Mouse (Mus musculus) megakaryocyte, embryonic 14.5 days (primary cell): Measurements from ENCODE around the gene Cenpo. TPM values are rescaled to one million over a fixed set of nuclear protein-coding genes. Genes with fewer than 3 reads are reported as not detected.

Experiments
- H3K27me3 ChIP-seq: replicated peaks from 2 replicates; pipeline ENCODE3; 2012; ENCODE audit warnings: inconsistent platforms
- H3K36me3 ChIP-seq: replicated peaks from 2 replicates; pipeline ENCODE3; 2012; ENCODE audit warnings: low read length, inconsistent platforms, mixed read lengths
- H3K4me1 ChIP-seq: 2 replicates; pipeline ENCODE4 v1.6.1; 2012; ENCODE audit warnings: inconsistent platforms
- H3K4me3 ChIP-seq: replicated peaks from 2 replicates; pipeline ENCODE3; 2012; ENCODE audit warnings: moderate library complexity, mild to moderate bottlenecking, inconsistent platforms
- H3K9me3 ChIP-seq: 2 replicates; pipeline ENCODE4 v1.6.1; 2012; ENCODE audit warnings: inconsistent platforms
- FLI1 ChIP-seq: IDR thresholded peaks from 2 replicates; pipeline ENCODE4 v1.6.1; 2012; ENCODE audit warnings: low read length, inconsistent platforms, mixed read lengths
- GATA1 ChIP-seq: IDR thresholded peaks from 3 replicates; pipeline ENCODE4 v1.6.1; 2012; ENCODE audit warnings: mixed read lengths, low read length, inconsistent platforms, borderline replicate concordance
- polyA plus RNA-seq: library from polyadenylated mRNA; stranded (reverse); fragments of >175 nt; gene quantifications from 2 replicates; pipeline ENCODE4 v1.2.3, GENCODE M21; 2012; ENCODE audit warnings: low replicate concordance; ENCODE audit not compliant: insufficient read depth

Gene Cenpo
- polyA plus RNA-seq, 1 experiment, result 1.7 TPM

- no peaks in the 10 kb centered on the region for H3K9me3 ChIP-seq
- H3K27me3 ChIP-seq, result no peaks in the 10 kb centered on the region
- TF ChIP-seq GATA1 (no peak), FLI1 (no peak)
- H3K36me3 ChIP-seq, result no peaks in the 10 kb centered on the region
- H3K4me3 ChIP-seq, result no peak overlapping the region
- H3K4me1 ChIP-seq, result peaks cover 11% of the 10 kb centered on the region
Observed at GRCm38 (mm10) chr12:4157466-4157865, 76.6 kb downstream of the Cenpo start.

GRCm38 (mm10) chr12:4151969-4152368 lies 82.1 kb downstream of the Cenpo start:
- Histone ChIP-seq H3K9me3 (no peaks in the 10 kb centered on the region), H3K4me1 (no peaks in the 10 kb centered on the region), H3K36me3 (no peaks in the 10 kb centered on the region), H3K4me3 (no peak overlapping the region), H3K27me3 (no peaks in the 10 kb centered on the region)
- TF ChIP-seq FLI1 (no peak), GATA1 (no peak)

GRCm38 (mm10) chr12:4150936-4151335 lies 83.2 kb downstream of the Cenpo start:
- H3K27me3 ChIP-seq, result no peaks in the 10 kb centered on the region
- H3K36me3 ChIP-seq, result no peaks in the 10 kb centered on the region
- TF ChIP-seq FLI1 (no peak), GATA1 (no peak)
- H3K4me3 ChIP-seq, result no peak overlapping the region
- no peaks in the 10 kb centered on the region for H3K9me3 ChIP-seq
- H3K4me1 ChIP-seq, result no peaks in the 10 kb centered on the region

Other genes starting within 250 kb of the Cenpo start
- gene Efr3b, start 195.4 kb downstream of the Cenpo start, polyA plus RNA-seq, result 0.08 and 5.5 TPM in 2 replicates
- gene Dnajc27, start 151.7 kb downstream of the Cenpo start, polyA plus RNA-seq, result 1.8 and 3.5 TPM in 2 replicates
- gene Adcy3, start 101.2 kb downstream of the Cenpo start, polyA plus RNA-seq, result 0.89 and 2.8 TPM in 2 replicates
- 3.5 and 4.1 TPM in 2 replicates for gene Ptrhd1, start 267 bp downstream of the Cenpo start, polyA plus RNA-seq
- 6.0 and 13.0 TPM in 2 replicates for gene Ncoa1, start 242.9 kb upstream of the Cenpo start, polyA plus RNA-seq